Mouse (Mus musculus): ENCODE measurements at regions not wholly inside any gene's neighbourhood (a gene's known extent, or its start where the extent isn't known, plus 50 kb on each side); places are given as distances from the start of the nearest gene placed in this dataset.

DNA sequence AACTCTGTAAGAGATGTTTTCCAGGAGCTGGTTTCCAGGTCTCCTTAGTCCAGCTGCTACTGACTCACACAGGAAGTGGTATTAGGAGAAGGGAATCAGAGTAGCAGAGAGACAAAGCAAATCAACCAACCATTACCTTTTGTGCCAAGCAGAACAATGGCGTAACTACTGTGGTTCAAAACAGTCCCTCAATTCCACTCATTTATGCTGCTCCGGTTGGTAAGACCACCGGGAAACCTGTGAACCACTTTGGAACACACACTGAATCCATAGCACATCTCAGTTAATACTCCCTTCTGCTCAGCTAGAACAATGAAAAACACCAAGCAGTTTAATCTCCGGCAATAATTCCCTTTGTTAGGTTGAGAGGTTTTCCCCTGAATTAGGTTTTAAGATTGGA lies 460.8 kb upstream of the Tbc1d2b start:
- no peak for TF ChIP-seq CTCF (IDR thresholded peaks at IDR 0.05; ENCODE audit: low read depth)
- TF ChIP-seq EP300 (IDR thresholded peaks at IDR 0.05; ENCODE audit: low read depth): no peak

Data from liver, postnatal 0 days (tissue).